Mouse (Mus musculus): Measurements from ENCODE around the gene 4632433K11Rik.

DNA sequence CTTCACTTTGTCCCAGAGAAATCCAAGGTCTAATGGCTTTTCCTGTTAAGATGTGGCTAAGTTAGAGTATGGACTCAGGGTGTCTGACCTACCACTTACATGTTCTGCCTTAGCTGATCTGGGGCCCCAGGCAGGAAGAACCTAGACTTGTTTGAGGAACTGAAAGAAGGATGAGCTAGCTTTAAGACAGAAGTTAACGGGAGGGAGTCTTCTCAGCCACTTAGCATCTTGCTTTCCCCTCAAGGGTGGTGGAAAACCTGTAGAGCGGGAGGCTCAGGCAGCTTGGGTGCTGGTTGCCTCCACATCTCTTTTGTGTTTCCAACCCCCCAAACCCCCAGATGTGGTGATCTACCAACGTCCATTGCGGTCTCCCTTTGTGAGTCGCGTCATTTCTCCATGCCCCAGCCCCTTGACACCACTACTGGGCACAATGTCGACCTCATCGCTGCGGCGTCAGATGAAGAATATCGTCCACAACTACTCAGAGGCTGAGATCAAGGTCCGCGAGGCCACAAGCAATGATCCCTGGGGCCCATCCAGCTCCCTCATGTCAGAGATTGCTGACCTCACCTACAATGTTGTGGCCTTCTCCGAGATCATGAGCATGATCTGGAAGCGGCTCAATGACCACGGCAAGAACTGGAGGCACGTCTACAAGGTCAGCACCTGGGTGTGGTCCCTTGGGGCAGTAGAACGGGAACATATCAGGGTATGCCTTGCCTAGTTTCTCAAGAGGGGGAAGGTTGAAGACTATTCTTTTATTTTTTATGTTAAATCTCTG is 49.6 kb downstream of the 4632433K11Rik start:
- TF ChIP-seq POLR2A (IDR thresholded peaks at IDR 0.05; ENCODE audit: borderline replicate concordance, insufficient read depth, low read length) (no peak), CTCF (IDR thresholded peaks at IDR 0.05; ENCODE audit: borderline replicate concordance, insufficient read depth, low read depth, low read length) (no peak)
